Mouse (Mus musculus) embryonic facial prominence, embryonic 13.5 days (tissue): ENCODE measurements around the gene Prrxl1. TPM values are rescaled to one million over a fixed set of nuclear protein-coding genes. Genes with fewer than 3 reads are reported as not detected.

Experiments used
- ATAC-seq: fragments of 200-750 bp; cut with Nextera tagmentation; 2 replicates; pipeline ENCODE4 v1.8.0; 2017; ENCODE audit warnings: low read depth; ENCODE audit not compliant: insufficient number of reproducible peaks, insufficient read depth, low FRiP score, low TSS enrichment
- H3K27ac ChIP-seq: fragments of 300-500 bp; sonication (generic); 2 replicates; pipeline ENCODE4 v1.5.1; 2015; ENCODE audit warnings: moderate library complexity, mild to moderate bottlenecking, inconsistent platforms
- H3K27me3 ChIP-seq: fragments of 300-500 bp; sonication (generic); 2 replicates; pipeline ENCODE4 v1.6.1; 2015; ENCODE audit warnings: mild to moderate bottlenecking, inconsistent platforms
- H3K36me3 ChIP-seq: fragments of 300-500 bp; sonication (generic); 2 replicates; pipeline ENCODE4 v1.6.1; 2015; ENCODE audit warnings: mild to moderate bottlenecking, inconsistent platforms
- H3K4me1 ChIP-seq: fragments of 300-500 bp; sonication (generic); 2 replicates; pipeline ENCODE4 v1.6.1; 2015; ENCODE audit warnings: inconsistent platforms
- H3K4me2 ChIP-seq: fragments of 300-500 bp; sonication (generic); 2 replicates; pipeline ENCODE4 v1.6.1; 2015; ENCODE audit warnings: moderate library complexity, mild to moderate bottlenecking, inconsistent platforms
- H3K4me3 ChIP-seq: fragments of 300-500 bp; sonication (generic); 2 replicates; pipeline ENCODE4 v1.5.1; 2015; ENCODE audit warnings: mild to moderate bottlenecking, inconsistent platforms
- H3K9ac ChIP-seq: fragments of 300-500 bp; sonication (generic); 2 replicates; pipeline ENCODE4 v1.6.1; 2015; ENCODE audit warnings: mild to moderate bottlenecking, inconsistent platforms
- H3K9me3 ChIP-seq: fragments of 300-500 bp; sonication (generic); 2 replicates; pipeline ENCODE4 v1.6.1; 2016; ENCODE audit warnings: inconsistent platforms
- WGBS: fragments of 180-500 bp; shearing (Covaris S2); methylation state at CpG from one replicate; pipeline ENCODE4 v1.1.7; 2015; ENCODE audit warnings: mixed read lengths; 5-methylcytosine and 5-hydroxymethylcytosine counted together
- polyA plus RNA-seq: library from polyadenylated mRNA; unstranded; fragments of >200 nt; fragmentation: Nextera tagmentation; extraction: Ambion mirVana; gene quantifications from 2 replicates; pipeline ENCODE4 v1.2.1, GENCODE M21; 2015

Prrxl1 gene
- 0.54 and 0.87 TPM in 2 replicates for polyA plus RNA-seq

GRCm38 (mm10) chr14:32599290-32600041, at the start of gene Prrxl1:
Gene Prrxl1 (plus strand): TSS chr14:32599407.
- WGBS: under 1% methylated on average over 53 of the region's 53 CpGs
- H3K4me1 ChIP-seq: peaks cover 26% of the 10 kb centered on the region
- no peaks in the 10 kb centered on the region for H3K9me3 ChIP-seq
- no peak within 1 kb of the TSS for H3K9ac ChIP-seq
- peaks cover 100% of the 10 kb centered on the region for H3K27me3 ChIP-seq
- H3K27ac ChIP-seq: no peak within 1 kb of the TSS
- H3K36me3 ChIP-seq: no peaks in the 10 kb centered on the region
- ATAC-seq: no peak
- peak within 1 kb of the TSS; percentile 37 for H3K4me3 ChIP-seq
- H3K4me2 ChIP-seq: peak within 1 kb of the TSS; percentile 54

- 80% methylated on average over 5 of the region's 5 CpGs for WGBS
- ATAC-seq: no peak
- peaks cover 53% of the 10 kb centered on the region for H3K36me3 ChIP-seq
These were observed 47.4 kb upstream of the Prrxl1 start for GRCm38 (mm10) chr14:32551854-32552253.

GRCm38 (mm10) chr14:32553198-32553903, 45.9 kb upstream of the Prrxl1 start:
- WGBS: 84% methylated on average over 10 of the region's 10 CpGs
- H3K4me2 ChIP-seq: no peak overlapping the region
- H3K27me3 ChIP-seq: no peaks in the 10 kb centered on the region
- no peak overlapping the region for H3K27ac ChIP-seq
- H3K4me3 ChIP-seq: no peak overlapping the region
- peaks cover 56% of the 10 kb centered on the region for H3K36me3 ChIP-seq
- H3K4me1 ChIP-seq: no peaks in the 10 kb centered on the region
- ATAC-seq: no peak
- no peaks in the 10 kb centered on the region for H3K9me3 ChIP-seq
- H3K9ac ChIP-seq: no peak overlapping the region

More at GRCm38 (mm10) chr14:32551854-32552253, 47.4 kb upstream of the Prrxl1 start:
- no peak overlapping the region for H3K4me3 ChIP-seq
- no peaks in the 10 kb centered on the region for H3K9me3 ChIP-seq
- no peak overlapping the region for H3K27ac ChIP-seq
- H3K4me1 ChIP-seq: no peaks in the 10 kb centered on the region
- H3K4me2 ChIP-seq: no peak overlapping the region
- H3K27me3 ChIP-seq: no peaks in the 10 kb centered on the region
- no peak overlapping the region for H3K9ac ChIP-seq

GRCm38 (mm10) chr14:32554860-32555526, 44.2 kb upstream of the Prrxl1 start:
- Histone ChIP-seq H3K36me3 (peaks cover 57% of the 10 kb centered on the region), H3K4me1 (no peaks in the 10 kb centered on the region), H3K9ac (no peak overlapping the region), H3K9me3 (no peaks in the 10 kb centered on the region), H3K27me3 (no peaks in the 10 kb centered on the region), H3K27ac (no peak overlapping the region), H3K4me3 (no peak overlapping the region), H3K4me2 (no peak overlapping the region)
- no peak for ATAC-seq
- 59% methylated on average over 8 of the region's 8 CpGs for WGBS

GRCm38 (mm10) chr14:32561428-32561827, 37.8 kb upstream of the Prrxl1 start:
- no peaks in the 10 kb centered on the region for H3K9me3 ChIP-seq
- H3K27me3 ChIP-seq: no peaks in the 10 kb centered on the region
- no peak overlapping the region for H3K4me3 ChIP-seq
- ATAC-seq: no peak
- H3K9ac ChIP-seq: no peak overlapping the region
- H3K27ac ChIP-seq: no peak overlapping the region
- H3K4me2 ChIP-seq: no peak overlapping the region
- 91% methylated on average over 3 of the region's 3 CpGs for WGBS
- H3K36me3 ChIP-seq: peaks cover 82% of the 10 kb centered on the region
- H3K4me1 ChIP-seq: no peaks in the 10 kb centered on the region

- Histone ChIP-seq H3K4me1 (no peaks in the 10 kb centered on the region), H3K9me3 (no peaks in the 10 kb centered on the region), H3K4me2 (no peak overlapping the region), H3K27me3 (no peaks in the 10 kb centered on the region), H3K4me3 (no peak overlapping the region), H3K27ac (no peak overlapping the region), H3K36me3 (peaks cover 88% of the 10 kb centered on the region), H3K9ac (no peak overlapping the region)
- ATAC-seq: no peak
- 91% methylated on average over 6 of the region's 6 CpGs for WGBS
These were observed 35.5 kb upstream of the Prrxl1 start for GRCm38 (mm10) chr14:32563661-32564060.

GRCm38 (mm10) chr14:32572519-32572918, 26.7 kb upstream of the Prrxl1 start:
- no peaks in the 10 kb centered on the region for H3K4me1 ChIP-seq
- 59% methylated on average over 8 of the region's 8 CpGs for WGBS
- no peaks in the 10 kb centered on the region for H3K27me3 ChIP-seq
- no peak overlapping the region for H3K27ac ChIP-seq
- peaks cover 80% of the 10 kb centered on the region for H3K36me3 ChIP-seq
- H3K4me2 ChIP-seq: no peak overlapping the region
- H3K9me3 ChIP-seq: no peaks in the 10 kb centered on the region
- no peak overlapping the region for H3K9ac ChIP-seq
- ATAC-seq: no peak
- no peak overlapping the region for H3K4me3 ChIP-seq

GRCm38 (mm10) chr14:32578420-32578819, 20.8 kb upstream of the Prrxl1 start:
- Histone ChIP-seq H3K4me2 (no peak overlapping the region), H3K9ac (no peak overlapping the region), H3K27me3 (no peaks in the 10 kb centered on the region), H3K27ac (no peak overlapping the region), H3K36me3 (peaks cover 48% of the 10 kb centered on the region), H3K4me1 (no peaks in the 10 kb centered on the region), H3K9me3 (no peaks in the 10 kb centered on the region), H3K4me3 (no peak overlapping the region)
- WGBS: 91% methylated on average over 2 of the region's 2 CpGs
- ATAC-seq: no peak

- Histone ChIP-seq H3K9me3 (no peaks in the 10 kb centered on the region), H3K9ac (no peak overlapping the region), H3K27ac (no peak overlapping the region), H3K4me1 (no peaks in the 10 kb centered on the region), H3K4me2 (no peak overlapping the region), H3K27me3 (peaks cover 6% of the 10 kb centered on the region; the same call in 1 of the 2 replicates), H3K4me3 (no peak overlapping the region), H3K36me3 (peaks cover 6% of the 10 kb centered on the region)
- WGBS: 87% methylated on average over 9 of the region's 9 CpGs
- ATAC-seq: no peak
These were observed 15.5 kb upstream of the Prrxl1 start for GRCm38 (mm10) chr14:32583696-32584095.

- Histone ChIP-seq H3K4me1 (no peaks in the 10 kb centered on the region), H3K27me3 (peaks cover 18% of the 10 kb centered on the region), H3K36me3 (no peaks in the 10 kb centered on the region), H3K9ac (no peak overlapping the region), H3K27ac (no peak overlapping the region), H3K9me3 (no peaks in the 10 kb centered on the region), H3K4me3 (no peak overlapping the region), H3K4me2 (no peak overlapping the region)
- ATAC-seq: no peak
- 12% methylated on average over 10 of the region's 10 CpGs for WGBS
These were observed 12.0 kb upstream of the Prrxl1 start for GRCm38 (mm10) chr14:32587013-32587784.

GRCm38 (mm10) chr14:32590377-32590776, 8.8 kb upstream of the Prrxl1 start:
- H3K27ac ChIP-seq: no peak overlapping the region
- no peaks in the 10 kb centered on the region for H3K9me3 ChIP-seq

More at GRCm38 (mm10) chr14:32590377-32590776, 8.8 kb upstream of the Prrxl1 start:
- H3K27me3 ChIP-seq: peaks cover 49% of the 10 kb centered on the region
- H3K4me3 ChIP-seq: no peak overlapping the region
- H3K4me1 ChIP-seq: no peaks in the 10 kb centered on the region
- no peak for ATAC-seq
- H3K4me2 ChIP-seq: no peak overlapping the region
- 65% methylated on average over 3 of the region's 3 CpGs for WGBS
- H3K9ac ChIP-seq: no peak overlapping the region
- no peaks in the 10 kb centered on the region for H3K36me3 ChIP-seq
